Mouse (Mus musculus): ENCODE data around the gene Kif24.

Kif24 gene

GRCm38 (mm10) chr4:41394651-41395050 lies 70.0 kb downstream of the Kif24 start:
- no peak for TF ChIP-seq GATA4 (IDR thresholded peaks at IDR 0.05; ENCODE audit: insufficient replicate concordance, low read length)

GRCm38 (mm10) chr4:41391015-41391414 lies 73.7 kb downstream of the Kif24 start:
- TF ChIP-seq GATA4 (IDR thresholded peaks at IDR 0.05; ENCODE audit: insufficient replicate concordance, low read length): no peak

DNA sequence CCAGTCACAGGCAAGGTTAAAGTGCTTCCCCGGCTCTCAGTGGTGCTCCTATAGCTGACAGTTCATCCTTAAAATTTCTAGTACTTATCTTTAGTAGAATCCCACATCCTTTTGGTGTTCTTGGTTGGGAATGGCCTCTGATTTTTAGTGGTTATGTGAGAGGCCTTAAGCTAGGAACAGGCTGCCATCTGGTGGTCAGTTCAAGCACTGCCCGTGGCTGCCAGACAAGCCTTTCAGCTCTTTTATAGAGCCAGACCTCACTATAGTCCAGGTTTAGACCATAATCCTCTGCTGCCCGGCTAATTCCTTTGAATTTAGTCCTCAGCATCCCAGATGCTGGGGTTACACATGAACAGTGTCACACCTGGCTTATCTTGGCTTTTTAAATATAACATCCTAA lies 74.6 kb downstream of the Kif24 start:
- TF ChIP-seq GATA4 (IDR thresholded peaks at IDR 0.05; ENCODE audit: insufficient replicate concordance, low read length): no peak

- TF ChIP-seq GATA4 (IDR thresholded peaks at IDR 0.05; ENCODE audit: insufficient replicate concordance, low read length): no peak
Measured at GRCm38 (mm10) chr4:41389240-41389639, 75.4 kb downstream of the Kif24 start.

GRCm38 (mm10) chr4:41388616-41389015 lies 76.1 kb downstream of the Kif24 start:
- TF ChIP-seq GATA4 (IDR thresholded peaks at IDR 0.05; ENCODE audit: insufficient replicate concordance, low read length): no peak

DNA sequence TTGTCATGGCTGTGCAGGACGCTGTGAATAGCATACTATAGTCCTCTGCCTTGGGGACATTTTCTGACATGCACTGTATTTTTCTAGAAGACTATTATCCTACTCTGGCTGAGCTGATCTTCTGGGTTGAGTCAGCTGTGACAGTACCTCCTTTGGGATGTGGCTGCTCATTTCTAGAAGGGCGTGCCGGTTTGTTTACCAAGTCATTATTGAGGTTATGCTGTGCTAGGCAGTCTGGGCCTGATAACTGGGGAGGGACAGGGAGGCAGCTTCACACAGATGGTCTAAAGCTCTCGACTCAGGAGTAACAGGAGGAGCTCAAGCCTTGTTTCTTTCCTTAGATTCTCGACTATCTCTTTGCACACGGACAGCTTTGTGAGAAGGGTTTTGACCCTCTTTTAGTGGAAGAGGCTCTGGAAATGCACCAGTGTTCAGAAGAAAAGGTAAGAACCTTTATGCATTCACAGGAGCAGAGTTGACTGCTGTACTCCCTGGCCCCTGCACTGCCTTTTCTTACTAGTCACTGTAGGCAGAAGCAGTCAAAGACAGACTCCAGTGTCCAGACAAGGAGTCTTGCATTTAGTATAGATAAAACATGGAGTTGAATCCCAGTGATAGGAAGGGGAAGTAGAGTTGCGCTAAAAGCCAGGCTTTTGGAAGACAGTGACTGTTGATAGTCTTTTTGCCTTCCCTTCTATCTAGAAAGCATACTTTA lies 76.8 kb downstream of the Kif24 start:
- TF ChIP-seq GATA4 (IDR thresholded peaks at IDR 0.05; ENCODE audit: insufficient replicate concordance, low read length): no peak

DNA sequence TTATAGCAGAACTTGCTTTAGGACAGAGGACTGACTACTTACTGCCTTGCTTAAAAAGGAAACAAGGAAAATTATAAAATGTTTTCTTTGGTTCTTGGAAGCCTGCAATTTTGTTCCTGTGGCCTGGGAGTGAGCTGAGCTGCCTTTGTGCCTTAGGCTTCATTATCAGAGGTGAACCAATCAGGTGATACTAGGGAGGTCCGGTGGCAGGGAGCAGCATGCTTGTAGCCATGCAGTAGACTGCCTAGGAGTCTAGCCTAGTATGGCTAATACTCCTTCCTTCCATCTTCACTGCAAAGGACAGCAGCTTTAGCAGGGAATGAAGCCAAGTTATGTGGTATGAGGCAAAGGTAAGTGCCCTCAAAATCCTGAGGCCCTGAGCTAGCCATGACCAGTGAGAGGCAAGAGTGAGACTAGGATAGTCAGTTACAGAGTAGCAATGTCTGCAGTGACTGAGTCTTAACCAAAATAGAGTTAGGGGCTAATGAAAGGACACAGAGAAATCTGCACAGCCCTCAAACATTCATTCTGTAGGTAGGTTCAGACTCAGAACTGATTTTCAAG lies 78.2 kb downstream of the Kif24 start:
- no peak for TF ChIP-seq GATA4 (IDR thresholded peaks at IDR 0.05; ENCODE audit: insufficient replicate concordance, low read length)

- no peak for TF ChIP-seq GATA4 (IDR thresholded peaks at IDR 0.05; ENCODE audit: insufficient replicate concordance, low read length)
Measured at GRCm38 (mm10) chr4:41381213-41381950, 83.3 kb downstream of the Kif24 start.

DNA sequence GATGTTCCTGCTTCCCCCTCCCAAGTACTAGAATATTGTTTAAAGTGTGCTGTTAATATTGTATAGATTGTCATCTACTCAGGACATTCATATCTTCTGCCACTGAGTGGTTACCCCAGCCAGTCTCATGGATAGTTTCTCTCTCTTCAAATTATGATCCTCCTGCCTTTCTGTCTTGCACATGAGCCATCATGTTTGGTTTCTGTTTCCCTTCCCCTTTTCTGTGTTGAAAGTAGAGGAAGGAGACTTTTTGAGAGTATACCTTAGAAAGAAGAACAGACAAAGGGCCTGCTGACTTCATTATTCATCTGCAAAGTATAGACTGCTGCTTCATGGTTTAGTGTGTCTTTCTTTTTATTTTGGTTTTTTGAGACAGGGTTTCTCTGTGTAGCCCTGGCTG lies 87.1 kb downstream of the Kif24 start:
- TF ChIP-seq GATA4 (IDR thresholded peaks at IDR 0.05; ENCODE audit: insufficient replicate concordance, low read length): no peak

GRCm38 (mm10) chr4:41369702-41370437 lies 94.8 kb downstream of the Kif24 start:
- no peak for TF ChIP-seq GATA4 (IDR thresholded peaks at IDR 0.05; ENCODE audit: insufficient replicate concordance, low read length)

GRCm38 (mm10) chr4:41368198-41368597 lies 96.5 kb downstream of the Kif24 start:
- no peak for TF ChIP-seq GATA4 (IDR thresholded peaks at IDR 0.05; ENCODE audit: insufficient replicate concordance, low read length)

- no peak for TF ChIP-seq GATA4 (IDR thresholded peaks at IDR 0.05; ENCODE audit: insufficient replicate concordance, low read length)
Measured at GRCm38 (mm10) chr4:41361059-41361458, 103.6 kb downstream of the Kif24 start.

- TF ChIP-seq GATA4 (IDR thresholded peaks at IDR 0.05; ENCODE audit: insufficient replicate concordance, low read length): no peak
Measured at GRCm38 (mm10) chr4:41359358-41359757, 105.3 kb downstream of the Kif24 start.

- TF ChIP-seq GATA4 (IDR thresholded peaks at IDR 0.05; ENCODE audit: insufficient replicate concordance, low read length): no peak
Measured at GRCm38 (mm10) chr4:41358669-41359068, 106.0 kb downstream of the Kif24 start.

DNA sequence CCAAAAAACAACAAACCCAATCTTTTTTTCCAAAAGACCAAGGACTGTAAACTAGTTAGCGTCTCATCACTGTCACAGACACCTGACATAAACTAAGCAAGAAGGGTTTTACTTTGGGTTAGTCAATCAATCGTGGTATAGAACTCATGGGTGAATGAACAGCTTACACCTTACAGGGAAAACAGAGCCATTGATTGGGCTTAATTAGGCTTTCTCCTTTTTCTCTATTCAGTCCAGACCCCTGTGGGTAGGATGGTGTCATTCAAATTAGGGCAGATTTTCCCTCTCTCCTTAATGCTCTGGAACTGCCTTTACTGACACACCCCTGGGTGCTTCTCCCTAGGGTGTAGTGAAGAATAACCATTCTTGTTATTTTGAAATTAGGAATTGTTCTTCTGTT lies 107.5 kb downstream of the Kif24 start:
- no peak for TF ChIP-seq GATA4 (IDR thresholded peaks at IDR 0.05; ENCODE audit: insufficient replicate concordance, low read length)

- no peak for TF ChIP-seq GATA4 (IDR thresholded peaks at IDR 0.05; ENCODE audit: insufficient replicate concordance, low read length)
Measured at GRCm38 (mm10) chr4:41353265-41353664, 111.4 kb downstream of the Kif24 start.

Data from liver, adult (tissue).